Mouse (Mus musculus) G1E (cell line): ENCODE results near the gene Hnrnpm.

Experiments
- CTCF ChIP-seq: IDR thresholded peaks from 2 replicates; pipeline ENCODE4 v1.5.1; 2012; ENCODE audit warnings: low read depth, low read length, inconsistent platforms, mixed read lengths
- GATA2 ChIP-seq: IDR thresholded peaks from 2 replicates; pipeline ENCODE4 v1.6.1; 2012; ENCODE audit warnings: low read depth, low read length, inconsistent platforms, borderline replicate concordance
- TAL1 ChIP-seq: conservative IDR thresholded peaks from 2 replicates; pipeline ENCODE4 v1.6.1; 2012; ENCODE audit warnings: low read depth, low read length, inconsistent platforms, mixed read lengths

GRCm38 (mm10) chr17:33629487-33630125 is 57.1 kb downstream of the Hnrnpm start:
- TF ChIP-seq CTCF: no peak
- TF ChIP-seq TAL1: no peak
- TF ChIP-seq GATA2: no peak
